Mouse (Mus musculus) liver, embryonic 14.5 days (tissue): ENCODE results near the gene Serhl. TPM values are rescaled to one million over a fixed set of nuclear protein-coding genes. Genes with fewer than 3 reads are reported as not detected.
A peak's percentile ranks its signal among the peaks of the same experiment; 100 is the strongest.

Experiments
- ATAC-seq: fragments of 200-750 bp; cut with Nextera tagmentation; 2 replicates; pipeline ENCODE4 v1.8.0; 2017; ENCODE audit warnings: moderate number of reproducible peaks, mild to moderate bottlenecking, moderate library complexity; ENCODE audit not compliant: insufficient read depth
- DNase-seq, 3 experiments: peaks; one replicate each; pipeline ENCODE4 v3.0.0-alpha.2; 2012 to 2013; ENCODE audit warnings: low read depth in 3 of 3, low spot score in 3 of 3
- H3K27ac ChIP-seq: fragments of 300-500 bp; sonication (generic); 2 replicates; pipeline ENCODE4 v1.5.1; 2014; ENCODE audit warnings: moderate library complexity, mild to moderate bottlenecking, control low read depth, inconsistent platforms
- H3K27me3 ChIP-seq: fragments of 300-500 bp; sonication (generic); 2 replicates; pipeline ENCODE4 v1.6.1; 2014; ENCODE audit warnings: mild to moderate bottlenecking, low read length, moderate library complexity; ENCODE audit not compliant: control insufficient read depth, insufficient read depth
- H3K36me3 ChIP-seq: fragments of 300-500 bp; sonication (generic); replicated peaks from 2 replicates; pipeline ENCODE4 v1.6.1; 2014; ENCODE audit warnings: low read depth; ENCODE audit not compliant: control insufficient read depth, insufficient read depth
- H3K4me1 ChIP-seq, 2 experiments: fragments of 200-500 bp in 1 of 2; fragments of 300-500 bp in 1 of 2; sonication (generic) in 1 of 2; replicated peaks; 2 replicates each; pipeline ENCODE4 v1.6.1; 2012 to 2014; ENCODE audit warnings: antibody characterized with exemption in 1 of 2, inconsistent platforms in 1 of 2, low read length in 1 of 2; ENCODE audit not compliant: control insufficient read depth in 2 of 2, insufficient read depth in 2 of 2
- H3K4me2 ChIP-seq: fragments of 300-500 bp; sonication (generic); 2 replicates; pipeline ENCODE4 v1.6.1; 2014; ENCODE audit warnings: low read depth, mild to moderate bottlenecking, control low read depth, moderate library complexity
- H3K4me3 ChIP-seq, 2 experiments: fragments of 200-500 bp in 1 of 2; fragments of 300-500 bp in 1 of 2; sonication (generic) in 1 of 2; 2 replicates each; pipeline ENCODE4 v1.5.1; 2012 to 2014; ENCODE audit warnings: low read depth in 2 of 2, low read length in 2 of 2, mild to moderate bottlenecking in 2 of 2, control low read depth in 1 of 2, inconsistent platforms in 1 of 2, moderate library complexity in 1 of 2; ENCODE audit not compliant: insufficient read depth in 1 of 2
- H3K9ac ChIP-seq: fragments of 300-500 bp; sonication (generic); replicated peaks from 2 replicates; pipeline ENCODE4 v1.6.1; 2014; ENCODE audit warnings: mild to moderate bottlenecking, control low read depth, moderate library complexity
- H3K9me3 ChIP-seq: fragments of 300-500 bp; sonication (generic); 2 replicates; pipeline ENCODE4 v1.6.1; 2016; ENCODE audit warnings: low read length, mixed read lengths; ENCODE audit not compliant: control insufficient read depth
- CTCF ChIP-seq: IDR thresholded peaks from 2 replicates; pipeline ENCODE4 v1.5.1; 2016; ENCODE audit warnings: antibody characterized with exemption, low read depth, control low read depth
- EP300 ChIP-seq: IDR thresholded peaks from 2 replicates; pipeline ENCODE4 v1.6.1; 2016; ENCODE audit warnings: antibody characterized with exemption, low read depth
- WGBS: fragments of 180-500 bp; shearing (Covaris S2); extraction: QIAGEN DNeasy Blood & Tissue Kit; methylation state at CpG from one replicate; pipeline ENCODE4 v1.1.7; 2014; ENCODE audit not compliant: insufficient replicate concordance; 5-methylcytosine and 5-hydroxymethylcytosine counted together
- polyA plus RNA-seq, 2 experiments: library from polyadenylated mRNA; depleted of rRNA in 1 of 2; stranded (reverse) in 1 of 2; unstranded in 1 of 2; fragments of >200 nt; fragmentation: Nextera tagmentation in 1 of 2; extraction: Ambion mirVana in 1 of 2; gene quantifications; 2 replicates each; pipeline versions ENCODE4 v1.2.1 to v1.2.3; 2012 to 2014

Gene Serhl
- polyA plus RNA-seq, 2 experiments = 12.4 to 14.8 TPM

DNA sequence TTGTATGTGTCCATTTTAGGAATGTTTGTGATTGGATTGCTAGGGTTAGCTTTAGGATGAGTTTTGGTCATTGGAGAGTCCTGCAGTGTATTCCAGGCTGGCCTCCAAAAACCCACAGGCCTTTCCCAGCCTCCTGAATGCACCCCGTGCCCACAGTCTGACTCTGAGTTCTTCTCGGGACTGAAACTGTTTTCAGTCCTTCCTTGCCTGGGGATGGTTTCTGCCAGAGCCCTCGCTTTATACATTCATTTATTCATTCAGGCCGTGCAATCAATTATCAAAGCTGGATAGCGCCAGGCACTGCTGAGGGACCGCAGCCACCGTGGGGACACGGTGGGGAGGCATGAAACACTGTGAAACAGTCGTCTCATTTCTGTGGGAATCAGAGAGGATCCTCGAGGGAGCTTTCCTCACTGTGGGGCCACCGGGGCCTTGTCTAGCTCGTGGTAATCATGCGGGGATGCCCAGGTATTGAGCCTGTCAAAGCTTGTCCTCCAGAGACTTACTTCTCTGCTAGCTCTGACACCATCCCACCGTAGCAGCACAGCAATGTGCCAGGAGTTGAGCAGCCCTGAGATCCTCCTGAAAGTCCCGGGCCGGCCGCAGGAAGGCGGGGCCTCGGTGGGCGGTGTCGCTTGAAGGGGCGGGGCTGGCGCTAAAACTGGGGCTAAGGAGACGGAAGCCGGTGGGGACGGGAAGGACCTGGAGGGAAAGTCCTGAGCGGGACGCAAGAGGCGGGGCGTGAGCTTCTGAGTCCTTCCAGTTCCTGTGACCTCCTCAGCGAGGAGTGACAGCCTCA, 10.4 kb downstream of the Serhl start:
- H3K36me3 ChIP-seq = no peaks in the 10 kb centered on the region
- no peaks in the 10 kb centered on the region for H3K9me3 ChIP-seq
- no peak overlapping the region for H3K27ac ChIP-seq
- TF ChIP-seq EP300 (no peak), CTCF (no peak)
- DNase-seq (peak; percentile 81 to 85 (median 84)), ATAC-seq (peak; percentile 90)
- H3K4me3 ChIP-seq = peak overlapping the region; percentile 57 to 61
- H3K4me1 ChIP-seq = peaks cover 0 to 7% of the 10 kb centered on the region in 2 experiments; a peak in 2 of 4 replicates
- H3K27me3 ChIP-seq = no peaks in the 10 kb centered on the region
- peak overlapping the region; percentile 67 for H3K4me2 ChIP-seq
- peak overlapping the region; percentile 72 for H3K9ac ChIP-seq
- WGBS = 4% methylated on average over 31 of the region's 31 CpGs

DNA sequence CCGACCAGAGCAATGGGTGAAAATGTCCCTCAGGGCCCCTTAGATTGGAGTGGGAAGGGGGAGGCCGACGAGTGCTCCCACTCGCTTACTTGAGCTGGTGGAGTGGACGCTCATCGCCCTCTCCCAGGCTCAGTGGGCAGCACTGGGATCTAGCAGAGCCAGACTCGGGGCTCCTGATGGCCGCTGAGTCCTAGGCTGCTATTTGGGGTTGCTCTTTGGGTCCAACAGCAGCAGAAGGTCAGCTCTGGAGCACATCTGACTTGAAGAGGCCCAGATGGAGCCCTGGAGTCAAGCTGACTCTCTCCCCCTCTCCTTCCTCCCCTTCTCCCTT, 11.0 kb downstream of the Serhl start:
- Histone ChIP-seq H3K27ac (no peak overlapping the region), H3K4me2 (peak overlapping the region; percentile 67), H3K4me1 (peaks cover 0 to 7% of the 10 kb centered on the region in 2 experiments; a peak in 2 of 4 replicates), H3K36me3 (no peaks in the 10 kb centered on the region), H3K9me3 (no peaks in the 10 kb centered on the region), H3K4me3 (peak overlapping the region; percentile 57 to 61), H3K9ac (peak overlapping the region; percentile 72), H3K27me3 (no peaks in the 10 kb centered on the region)
- ATAC-seq = peak; percentile 43
- 0% methylated on average over 8 of the region's 8 CpGs for WGBS
- TF ChIP-seq EP300 (no peak), CTCF (no peak)
- no peak for DNase-seq

- Histone ChIP-seq H3K4me1 (peaks cover 0 to 7% of the 10 kb centered on the region in 2 experiments; a peak in 2 of 4 replicates), H3K36me3 (no peaks in the 10 kb centered on the region), H3K4me2 (no peak overlapping the region), H3K27ac (no peak overlapping the region), H3K9me3 (no peaks in the 10 kb centered on the region), H3K27me3 (no peaks in the 10 kb centered on the region), H3K9ac (no peak overlapping the region), H3K4me3 (no peak overlapping the region)
- DNase-seq (no peak), ATAC-seq (no peak)
- WGBS = 56% methylated on average over 1 of the region's 1 CpGs
- TF ChIP-seq EP300 = no peak
Measured at GRCm38 (mm10) chr15:83103111-83103510, 13.8 kb downstream of the Serhl start.

DNA sequence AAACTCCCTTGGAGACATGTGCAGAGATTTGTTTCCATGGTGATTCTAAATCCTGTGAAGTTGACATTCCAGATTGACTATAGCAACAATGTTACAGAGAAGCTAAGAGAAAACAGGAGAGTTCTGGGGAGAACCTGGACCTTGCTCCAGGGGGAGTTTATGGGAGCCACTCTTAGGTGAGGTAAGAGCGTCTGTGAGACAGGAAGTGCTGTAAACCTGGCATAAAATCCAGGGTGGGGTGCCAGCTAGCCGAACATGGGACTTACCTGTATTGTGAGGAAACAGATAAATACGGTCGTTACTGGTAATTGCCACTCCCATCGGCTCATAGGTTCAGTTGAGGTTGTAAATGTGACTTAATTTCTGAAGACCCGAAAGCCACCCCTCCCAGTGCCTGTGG, 17.1 kb downstream of the Serhl start:
- H3K9ac ChIP-seq = no peak overlapping the region
- 62% methylated on average over 6 of the region's 6 CpGs for WGBS

DNA sequence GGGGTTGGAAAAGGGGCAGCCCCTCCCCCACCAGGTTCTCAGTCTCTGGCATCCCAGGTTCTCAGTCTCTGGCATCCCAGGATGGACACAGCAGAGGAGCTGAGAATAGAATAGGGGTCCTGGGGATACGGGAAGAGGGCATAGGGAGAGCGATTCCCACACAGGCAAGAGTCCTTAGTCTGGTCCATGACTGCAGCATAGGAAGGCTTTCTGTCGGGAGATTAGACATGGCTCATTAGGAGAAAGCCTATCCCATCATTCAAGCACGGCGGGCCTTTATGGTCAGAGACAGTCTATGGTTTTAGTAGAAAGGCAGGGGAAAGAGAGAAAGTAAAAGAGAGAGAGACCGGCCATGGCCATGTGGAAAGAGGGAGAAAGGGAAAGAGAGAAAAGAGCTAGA, 18.5 kb downstream of the Serhl start:
- WGBS = 68% methylated on average over 6 of the region's 6 CpGs
- TF ChIP-seq CTCF (no peak), EP300 (no peak)
- no peak overlapping the region for H3K4me2 ChIP-seq
- H3K9ac ChIP-seq = no peak overlapping the region
- peaks cover 0 to 2% of the 10 kb centered on the region in 2 experiments; a peak in 1 of 4 replicates for H3K4me1 ChIP-seq
- H3K27me3 ChIP-seq = no peaks in the 10 kb centered on the region
- no peaks in the 10 kb centered on the region for H3K36me3 ChIP-seq
- no peak overlapping the region for H3K27ac ChIP-seq
- DNase-seq (no peak), ATAC-seq (no peak)
- no peaks in the 10 kb centered on the region for H3K9me3 ChIP-seq
- H3K4me3 ChIP-seq = no peak overlapping the region

More for the DNA sequence above, 17.1 kb downstream of the Serhl start:
- TF ChIP-seq EP300 (no peak), CTCF (no peak)
- H3K9me3 ChIP-seq = no peaks in the 10 kb centered on the region
- H3K4me3 ChIP-seq = no peak overlapping the region
- no peak for ATAC-seq
- no peaks in the 10 kb centered on the region for H3K4me1 ChIP-seq
- H3K36me3 ChIP-seq = no peaks in the 10 kb centered on the region
- H3K27me3 ChIP-seq = no peaks in the 10 kb centered on the region
- no peak overlapping the region for H3K27ac ChIP-seq
- no peak overlapping the region for H3K4me2 ChIP-seq
- DNase-seq = no peak
